Mouse (Mus musculus) CH12.LX (cell line): Measurements from ENCODE around the gene Krt4.

Experiments used
- CTCF ChIP-seq, 2 experiments: IDR thresholded peaks in 1 of 2; conservative IDR thresholded peaks in 1 of 2; 2 replicates each; pipeline ENCODE4 v1.5.1; 2011 to 2012; ENCODE audit warnings: low read depth in 2 of 2, low read length in 2 of 2, improper control_type of control experiment in 1 of 2, inconsistent platforms in 1 of 2, mild to moderate bottlenecking in 1 of 2, moderate library complexity in 1 of 2
- E2F4 ChIP-seq: IDR thresholded peaks from 2 replicates; pipeline ENCODE4 v1.6.1; 2011; ENCODE audit warnings: low read depth, low read length, improper control_type of control experiment; ENCODE audit not compliant: insufficient replicate concordance
- EP300 ChIP-seq: IDR thresholded peaks from 2 replicates; pipeline ENCODE4 v1.6.1; 2011; ENCODE audit warnings: low read length, improper control_type of control experiment
- MAFK ChIP-seq: IDR thresholded peaks from 2 replicates; pipeline ENCODE4 v1.6.1; 2011; ENCODE audit warnings: low read length, improper control_type of control experiment; ENCODE audit not compliant: insufficient replicate concordance
- MYC ChIP-seq: IDR thresholded peaks from 2 replicates; pipeline ENCODE4 v1.6.1; 2011; ENCODE audit warnings: low read depth, mild to moderate bottlenecking, improper control_type of control experiment, low read length
- PAX5 ChIP-seq: IDR thresholded peaks from 2 replicates; pipeline ENCODE4 v1.6.1; 2012; ENCODE audit warnings: low read length, inconsistent platforms, mixed read lengths
- POLR2A ChIP-seq: IDR thresholded peaks from 2 replicates; pipeline ENCODE4 v1.6.1; 2011; ENCODE audit warnings: low read depth, mild to moderate bottlenecking, improper control_type of control experiment, low read length
- ZKSCAN1 ChIP-seq: IDR thresholded peaks from 2 replicates; pipeline ENCODE4 v1.6.1; 2012; ENCODE audit warnings: low read depth, inconsistent platforms, low read length, improper control_type of control experiment, borderline replicate concordance
- ZMIZ1 ChIP-seq: IDR thresholded peaks from 2 replicates; pipeline ENCODE4 v1.6.1; 2012; ENCODE audit warnings: low read depth, mild to moderate bottlenecking, inconsistent platforms, low read length, improper control_type of control experiment
- ZNF384 ChIP-seq: IDR thresholded peaks from 2 replicates; pipeline ENCODE4 v1.6.1; 2012; ENCODE audit warnings: low read depth, low read length, improper control_type of control experiment, inconsistent platforms

DNA sequence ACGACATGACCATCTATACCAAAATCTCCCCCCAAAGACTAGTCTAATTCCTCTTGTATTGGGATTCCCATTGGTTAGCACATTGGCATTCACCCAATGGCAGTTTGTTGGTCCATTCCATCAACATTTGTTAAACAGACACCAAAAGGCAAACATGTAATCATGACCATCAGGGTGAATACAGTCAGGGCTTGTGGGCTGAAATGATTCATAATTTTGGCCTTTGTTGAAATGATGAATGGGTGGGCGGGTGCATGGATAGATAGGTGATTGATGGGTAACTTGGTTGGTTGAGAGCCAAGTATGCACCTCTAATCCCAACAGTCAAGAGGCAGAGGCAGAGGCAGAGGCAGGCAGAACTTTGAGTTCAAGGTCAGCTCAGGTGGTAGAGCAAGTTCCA is 8.5 kb downstream of the Krt4 start:
- no peak for TF ChIP-seq EP300
- TF ChIP-seq CTCF (conservative IDR thresholded peaks at IDR 0.05 in 1 of 2, IDR thresholded peaks at IDR 0.05 in 1 of 2; ENCODE audit: low read depth in 2 of 2, low read length in 2 of 2), result no peak
- TF ChIP-seq MAFK, result no peak
- no peak for TF ChIP-seq PAX5
- TF ChIP-seq ZKSCAN1, result no peak
- TF ChIP-seq POLR2A, result no peak
- no peak for TF ChIP-seq E2F4
- no peak for TF ChIP-seq MYC
- no peak for TF ChIP-seq ZNF384
- TF ChIP-seq ZMIZ1, result no peak
